Mouse (Mus musculus) kidney, embryonic 16.5 days (tissue): Measurements from ENCODE around the gene Epas1. TPM values are rescaled to one million over a fixed set of nuclear protein-coding genes. Genes with fewer than 3 reads are reported as not detected.

ENCODE experiments used
- ATAC-seq: fragments of 200-750 bp; cut with Nextera tagmentation; 2 replicates; pipeline ENCODE4 v1.8.0; 2017; ENCODE audit warnings: moderate TSS enrichment; ENCODE audit not compliant: low FRiP score, low TSS enrichment
- H3K27ac ChIP-seq: fragments of 300-500 bp; sonication (generic); 2 replicates; pipeline ENCODE4 v1.5.1; 2014; ENCODE audit warnings: low read length
- H3K27me3 ChIP-seq: fragments of 300-500 bp; sonication (generic); 2 replicates; pipeline ENCODE4 v1.6.1; 2014; ENCODE audit warnings: low read length, control low read depth, mixed read lengths; ENCODE audit not compliant: insufficient read depth
- H3K36me3 ChIP-seq: fragments of 300-500 bp; sonication (generic); 2 replicates; pipeline ENCODE4 v1.6.1; 2014; ENCODE audit warnings: low read length, control low read depth, mixed read lengths; ENCODE audit not compliant: insufficient read depth
- H3K4me1 ChIP-seq: fragments of 300-500 bp; sonication (generic); 2 replicates; pipeline ENCODE4 v1.6.1; 2014; ENCODE audit warnings: low read length, control low read depth, mixed read lengths; ENCODE audit not compliant: insufficient read depth
- H3K4me2 ChIP-seq: fragments of 300-500 bp; sonication (generic); replicated peaks from 2 replicates; pipeline ENCODE4 v1.6.1; 2014; ENCODE audit warnings: low read depth, low read length
- H3K4me3 ChIP-seq: fragments of 300-500 bp; sonication (generic); 2 replicates; pipeline ENCODE4 v1.5.1; 2014; ENCODE audit warnings: mild to moderate bottlenecking, low read length
- H3K9ac ChIP-seq: fragments of 300-500 bp; sonication (generic); replicated peaks from 2 replicates; pipeline ENCODE4 v1.6.1; 2014; ENCODE audit warnings: low read length
- H3K9me3 ChIP-seq: fragments of 300-500 bp; sonication (generic); 2 replicates; pipeline ENCODE4 v1.6.1; 2016; ENCODE audit warnings: low read length, control low read depth
- WGBS: fragments of 180-500 bp; shearing (Covaris S2); extraction: QIAGEN DNeasy Blood & Tissue Kit; methylation state at CpG from one replicate; pipeline ENCODE4 v1.1.7; 2014; 5-methylcytosine and 5-hydroxymethylcytosine counted together
- polyA plus RNA-seq: library from polyadenylated mRNA; unstranded; fragments of >200 nt; fragmentation: Nextera tagmentation; extraction: Ambion mirVana; gene quantifications from 2 replicates; pipeline ENCODE4 v1.2.1, GENCODE M21; 2015

Epas1 gene
- polyA plus RNA-seq, 1 experiment from 2014 or later = 10.0 TPM

- no peak for ATAC-seq
- H3K27me3 ChIP-seq = no peaks in the 10 kb centered on the region
- H3K9ac ChIP-seq = no peak overlapping the region; the same call in 1 of the 2 replicates
- H3K4me3 ChIP-seq = no peak overlapping the region
- H3K4me1 ChIP-seq = peaks cover 30% of the 10 kb centered on the region
- peak overlapping the region; percentile 80 for H3K27ac ChIP-seq
- H3K36me3 ChIP-seq = no peaks in the 10 kb centered on the region
- H3K9me3 ChIP-seq = no peaks in the 10 kb centered on the region
- 57% methylated on average over 11 of the region's 11 CpGs for WGBS
- H3K4me2 ChIP-seq = no peak overlapping the region
Measured at GRCm38 (mm10) chr17:86801213-86801815, 47.8 kb downstream of the Epas1 start.

GRCm38 (mm10) chr17:86801876-86802275 lies 48.4 kb downstream of the Epas1 start:
- Histone ChIP-seq H3K4me2 (no peak overlapping the region), H3K4me1 (peaks cover 30% of the 10 kb centered on the region), H3K27me3 (no peaks in the 10 kb centered on the region), H3K9me3 (no peaks in the 10 kb centered on the region), H3K9ac (0 out of 2 replicates have a peak overlapping the region, but pooled peaks have one; percentile 11), H3K36me3 (no peaks in the 10 kb centered on the region), H3K27ac (peak overlapping the region; percentile 80), H3K4me3 (no peak overlapping the region)
- 51% methylated on average over 9 of the region's 9 CpGs for WGBS
- ATAC-seq = no peak

GRCm38 (mm10) chr17:86802351-86802985 lies 49.0 kb downstream of the Epas1 start:
- Histone ChIP-seq H3K9ac (0 out of 2 replicates have a peak overlapping the region, but pooled peaks have one; percentile 11), H3K27ac (peak overlapping the region; percentile 80), H3K9me3 (no peaks in the 10 kb centered on the region), H3K4me1 (peaks cover 30% of the 10 kb centered on the region), H3K27me3 (no peaks in the 10 kb centered on the region), H3K4me2 (no peak overlapping the region; the same call in 1 of the 2 replicates), H3K36me3 (no peaks in the 10 kb centered on the region), H3K4me3 (no peak overlapping the region)
- 0 out of 2 replicates have a peak, but pooled peaks have one; percentile 13 for ATAC-seq
- WGBS = 57% methylated on average over 9 of the region's 9 CpGs

GRCm38 (mm10) chr17:86803147-86803546 lies 49.6 kb downstream of the Epas1 start:
- H3K9me3 ChIP-seq = no peaks in the 10 kb centered on the region
- ATAC-seq = no peak
- H3K27me3 ChIP-seq = no peaks in the 10 kb centered on the region
- H3K27ac ChIP-seq = no peak overlapping the region
- no peak overlapping the region for H3K4me3 ChIP-seq
- H3K9ac ChIP-seq = no peak overlapping the region
- 73% methylated on average over 10 of the region's 10 CpGs for WGBS
- no peaks in the 10 kb centered on the region for H3K36me3 ChIP-seq
- peaks cover 28% of the 10 kb centered on the region for H3K4me1 ChIP-seq
- no peak overlapping the region for H3K4me2 ChIP-seq

GRCm38 (mm10) chr17:86803653-86804052 lies 50.2 kb downstream of the Epas1 start:
- Histone ChIP-seq H3K4me1 (peaks cover 23% of the 10 kb centered on the region), H3K36me3 (no peaks in the 10 kb centered on the region), H3K27ac (no peak overlapping the region), H3K4me3 (no peak overlapping the region), H3K9me3 (no peaks in the 10 kb centered on the region), H3K27me3 (no peaks in the 10 kb centered on the region), H3K4me2 (no peak overlapping the region), H3K9ac (no peak overlapping the region)
- no peak for ATAC-seq
- 79% methylated on average over 5 of the region's 5 CpGs for WGBS

GRCm38 (mm10) chr17:86812029-86812428 lies 58.5 kb downstream of the Epas1 start:
- 1% methylated on average over 4 of the region's 4 CpGs for WGBS
- Histone ChIP-seq H3K4me3 (no peak overlapping the region), H3K9ac (no peak overlapping the region), H3K36me3 (no peaks in the 10 kb centered on the region), H3K27ac (no peak overlapping the region), H3K4me1 (peaks cover 5% of the 10 kb centered on the region; the same call in 1 of the 2 replicates), H3K27me3 (no peaks in the 10 kb centered on the region), H3K9me3 (no peaks in the 10 kb centered on the region), H3K4me2 (no peak overlapping the region)
- ATAC-seq = no peak

- 0 out of 2 replicates have a peak, but pooled peaks have one; percentile 42 for ATAC-seq
Measured at GRCm38 (mm10) chr17:86814320-86814719, 60.8 kb downstream of the Epas1 start.

GRCm38 (mm10) chr17:86815016-86815865 lies 61.7 kb downstream of the Epas1 start:
- H3K27me3 ChIP-seq = no peaks in the 10 kb centered on the region
- H3K36me3 ChIP-seq = no peaks in the 10 kb centered on the region
- H3K4me1 ChIP-seq = peaks cover 5% of the 10 kb centered on the region; the same call in 1 of the 2 replicates
- no peak for ATAC-seq
- no peak overlapping the region for H3K27ac ChIP-seq
- 64% methylated on average over 24 of the region's 24 CpGs for WGBS
- no peak overlapping the region for H3K4me3 ChIP-seq
- no peak overlapping the region for H3K4me2 ChIP-seq
- H3K9me3 ChIP-seq = no peaks in the 10 kb centered on the region
- no peak overlapping the region for H3K9ac ChIP-seq

More at GRCm38 (mm10) chr17:86814320-86814719, 60.8 kb downstream of the Epas1 start:
- Histone ChIP-seq H3K27me3 (no peaks in the 10 kb centered on the region), H3K4me3 (no peak overlapping the region), H3K4me2 (no peak overlapping the region), H3K4me1 (peaks cover 5% of the 10 kb centered on the region; the same call in 1 of the 2 replicates), H3K36me3 (no peaks in the 10 kb centered on the region), H3K27ac (no peak overlapping the region), H3K9ac (no peak overlapping the region), H3K9me3 (no peaks in the 10 kb centered on the region)
- 17% methylated on average over 1 of the region's 1 CpGs for WGBS

GRCm38 (mm10) chr17:86822017-86822737 lies 68.7 kb downstream of the Epas1 start:
- H3K9ac ChIP-seq = no peak overlapping the region
- 81% methylated on average over 8 of the region's 8 CpGs for WGBS
- no peak overlapping the region for H3K4me2 ChIP-seq
- no peaks in the 10 kb centered on the region for H3K36me3 ChIP-seq
- no peak overlapping the region for H3K4me3 ChIP-seq
- no peaks in the 10 kb centered on the region for H3K27me3 ChIP-seq
- no peaks in the 10 kb centered on the region for H3K4me1 ChIP-seq
- no peaks in the 10 kb centered on the region for H3K9me3 ChIP-seq
- H3K27ac ChIP-seq = no peak overlapping the region
- no peak for ATAC-seq
